Mouse (Mus musculus) cerebellum, postnatal 36 days (tissue): Measurements from ENCODE around the gene Gm49661.

Source experiments
- DNase-seq, 2 experiments: peaks; one replicate each; pipeline ENCODE4 v3.0.0; 2021 to 2022; ENCODE audit warnings: mixed read lengths in 2 of 2

Gm49661 gene

DNA sequence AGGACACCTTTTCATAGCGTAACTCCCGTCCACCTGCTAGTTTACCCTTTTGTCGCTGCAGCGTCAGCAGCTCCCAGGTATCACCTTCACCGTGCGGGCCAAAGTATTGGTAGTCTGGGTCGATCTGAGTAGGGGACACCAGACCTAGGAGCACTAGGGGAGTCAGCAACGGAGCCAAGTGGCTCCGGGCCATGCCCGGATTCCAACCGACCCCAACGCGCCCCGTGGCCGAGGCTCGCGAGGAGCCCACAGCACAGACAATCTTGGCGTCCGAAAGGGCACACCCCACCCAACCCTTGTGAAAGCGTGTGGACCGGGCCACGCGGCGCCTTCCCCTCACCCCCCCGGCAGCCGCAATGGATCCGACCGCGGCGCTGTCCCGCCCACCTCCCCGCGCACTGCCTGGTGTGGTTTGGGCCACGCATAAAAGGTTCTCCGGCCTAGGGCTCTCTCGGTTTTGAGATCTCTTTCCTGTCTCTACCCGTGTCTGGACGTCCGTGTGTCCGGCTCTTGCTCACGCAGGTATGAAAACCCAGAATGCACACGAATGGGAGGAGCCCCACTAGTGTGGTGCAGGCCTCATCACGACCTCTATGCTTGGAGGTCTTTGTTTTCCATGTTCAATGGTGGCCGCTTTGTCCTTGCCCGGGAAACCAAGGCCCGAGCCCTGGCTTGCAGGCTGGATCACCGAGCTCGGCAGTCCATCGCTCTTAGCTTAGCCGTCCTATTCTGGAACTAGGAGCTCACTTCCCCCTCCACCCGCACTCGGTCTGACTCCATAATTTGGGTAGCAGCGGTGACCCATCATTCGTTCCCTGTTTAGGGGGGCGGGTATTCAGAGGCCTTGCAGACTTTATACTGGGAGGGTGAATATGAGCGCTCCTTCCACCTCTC is at the start of gene Gm49661, which contains the start of the genes Prdx2 and Rnaseh2a:
Gm49661 (minus strand) TSS at position 193 of the 894 bp plus-strand sequence.
Prdx2 (plus strand) TSS at position 347 of the 894 bp plus-strand sequence.
Rnaseh2a (minus strand) TSS at position 527 of the 894 bp plus-strand sequence.
- peak; percentile 81 for DNase-seq

DNA sequence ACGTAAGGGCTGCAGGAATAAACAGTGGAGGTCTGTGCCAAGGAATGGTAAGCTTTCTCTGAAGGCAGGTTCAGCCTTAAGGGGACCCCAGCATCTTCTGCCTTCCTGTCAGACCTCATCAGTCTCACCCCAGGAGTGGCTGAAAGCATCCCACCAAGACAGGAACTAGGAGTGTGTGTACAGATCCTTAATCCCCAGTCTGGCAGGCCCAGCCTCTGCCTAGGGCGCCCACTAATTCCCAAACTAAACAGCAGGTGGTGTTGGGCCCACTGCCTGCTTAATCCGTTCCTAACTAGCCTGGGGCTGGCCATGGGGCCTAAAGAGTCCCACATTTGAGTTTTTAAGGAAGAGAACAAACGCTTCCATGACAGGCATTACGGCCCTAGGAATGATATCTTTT is 48.0 kb upstream of the Gm49661 start:
- DNase-seq: no peak

DNA sequence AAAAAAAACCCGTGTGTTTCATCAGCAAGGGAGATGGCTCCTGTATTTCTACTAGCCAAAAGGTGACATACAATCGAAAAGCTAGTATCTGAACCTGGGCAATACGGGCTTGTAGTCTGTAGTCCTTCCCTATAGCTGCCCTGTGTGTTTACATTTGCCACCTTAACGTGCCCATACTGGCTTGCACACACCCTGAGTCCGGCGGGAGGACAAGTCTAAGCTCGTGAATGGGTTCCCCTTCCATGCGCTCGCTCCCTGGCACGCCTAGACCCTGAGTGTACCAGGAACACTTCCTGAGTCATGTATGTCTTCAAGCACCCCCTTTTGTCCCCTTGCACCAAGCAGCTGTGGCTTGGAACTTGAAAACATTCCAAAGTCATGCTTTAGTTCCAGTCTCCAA is 47.5 kb upstream of the Gm49661 start:
- no peak for DNase-seq

DNA sequence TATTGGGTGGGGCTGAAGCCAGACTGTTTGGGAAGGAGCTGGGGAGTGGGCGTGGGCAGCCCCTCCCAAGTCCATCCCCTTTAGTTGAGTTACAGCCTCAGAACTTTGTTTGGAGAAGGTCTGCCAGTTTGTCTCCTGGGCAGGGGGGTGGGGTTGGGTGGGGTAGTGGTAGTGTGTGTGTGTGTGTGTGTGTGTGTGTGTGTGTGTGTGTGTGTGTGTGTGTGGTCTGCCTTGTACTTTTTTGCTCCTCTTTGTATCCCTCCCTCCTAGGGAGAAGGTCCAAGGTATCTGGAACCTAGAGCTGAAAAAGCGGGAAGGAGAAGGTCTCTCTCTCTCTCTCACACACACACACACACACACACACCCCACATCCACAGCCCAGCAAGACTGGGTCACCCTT is 45.2 kb upstream of the Gm49661 start, which contains the start of gene Best2:
Best2 (minus strand) TSS at position 101 of the 400 bp plus-strand sequence.
- DNase-seq: no peak

DNA sequence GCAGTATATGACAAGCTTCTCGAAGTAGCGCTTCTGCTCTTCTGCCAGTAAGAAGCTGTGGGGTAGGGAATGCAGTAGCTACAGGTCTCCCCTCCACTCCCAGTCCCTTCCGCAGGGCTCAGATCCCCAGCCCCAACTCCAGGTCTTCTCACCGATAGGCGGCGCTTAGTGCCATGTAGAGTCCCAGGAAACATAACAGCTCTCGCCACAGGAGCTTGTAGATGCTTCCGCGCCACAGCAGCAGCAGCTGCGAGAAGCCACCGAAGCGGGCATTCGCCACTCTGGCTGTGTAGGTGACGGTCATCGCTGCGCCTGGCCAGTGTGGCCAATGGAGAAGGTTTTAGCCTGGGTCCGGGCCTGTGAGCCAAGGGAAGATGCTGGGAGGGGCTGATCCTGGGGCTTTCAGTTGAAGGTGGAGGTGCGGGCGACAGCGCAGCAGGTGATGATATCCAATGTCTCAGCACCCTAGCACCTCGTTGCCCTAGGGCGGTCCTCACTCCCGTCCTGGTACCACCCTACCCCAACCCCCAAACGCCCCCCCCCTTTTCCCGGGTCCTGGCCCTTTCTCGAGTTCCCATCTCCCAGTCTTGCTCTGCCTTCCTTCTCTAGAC is 44.1 kb upstream of the Gm49661 start:
- DNase-seq: peak; percentile 69 to 70

DNA sequence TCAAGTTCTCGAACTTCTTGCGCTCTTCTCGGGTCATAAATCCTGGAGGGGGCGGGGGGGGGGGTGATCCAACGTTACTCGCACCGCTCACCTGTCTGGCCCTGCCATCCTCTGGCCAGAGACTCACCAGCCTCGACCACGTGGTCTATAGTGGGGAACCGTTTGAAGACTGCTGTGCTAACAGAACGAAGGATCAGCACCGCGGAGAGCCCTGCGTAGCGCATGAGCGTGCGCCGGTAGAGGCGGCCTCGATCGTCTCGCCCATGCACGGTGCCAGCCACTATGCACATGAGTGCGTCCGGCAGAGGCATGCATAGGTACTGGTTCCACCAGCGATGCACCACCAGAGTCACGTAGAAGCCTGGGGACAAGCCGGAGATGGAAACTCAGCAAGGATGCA is 42.0 kb upstream of the Gm49661 start:
- no peak for DNase-seq

DNA sequence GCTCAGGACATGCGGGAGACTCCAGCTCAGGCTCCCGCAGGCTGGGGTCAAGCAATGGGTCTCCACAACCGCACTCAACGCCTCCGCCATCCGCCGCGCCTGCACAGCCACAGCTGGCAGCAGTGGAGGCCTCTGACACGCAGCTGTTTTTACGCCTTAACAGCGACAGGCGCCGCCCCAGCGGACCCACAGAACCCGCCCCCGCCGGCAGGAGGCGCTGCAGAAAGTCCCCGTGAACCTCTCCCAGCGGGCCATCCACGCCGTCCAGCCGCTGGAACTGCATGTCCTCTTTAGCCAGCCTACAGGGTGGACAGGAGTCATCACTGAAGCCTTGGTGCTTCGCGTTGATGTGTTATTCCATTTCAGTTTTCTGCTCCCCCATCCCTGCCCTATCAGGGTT is 38.5 kb upstream of the Gm49661 start:
- no peak for DNase-seq

DNA sequence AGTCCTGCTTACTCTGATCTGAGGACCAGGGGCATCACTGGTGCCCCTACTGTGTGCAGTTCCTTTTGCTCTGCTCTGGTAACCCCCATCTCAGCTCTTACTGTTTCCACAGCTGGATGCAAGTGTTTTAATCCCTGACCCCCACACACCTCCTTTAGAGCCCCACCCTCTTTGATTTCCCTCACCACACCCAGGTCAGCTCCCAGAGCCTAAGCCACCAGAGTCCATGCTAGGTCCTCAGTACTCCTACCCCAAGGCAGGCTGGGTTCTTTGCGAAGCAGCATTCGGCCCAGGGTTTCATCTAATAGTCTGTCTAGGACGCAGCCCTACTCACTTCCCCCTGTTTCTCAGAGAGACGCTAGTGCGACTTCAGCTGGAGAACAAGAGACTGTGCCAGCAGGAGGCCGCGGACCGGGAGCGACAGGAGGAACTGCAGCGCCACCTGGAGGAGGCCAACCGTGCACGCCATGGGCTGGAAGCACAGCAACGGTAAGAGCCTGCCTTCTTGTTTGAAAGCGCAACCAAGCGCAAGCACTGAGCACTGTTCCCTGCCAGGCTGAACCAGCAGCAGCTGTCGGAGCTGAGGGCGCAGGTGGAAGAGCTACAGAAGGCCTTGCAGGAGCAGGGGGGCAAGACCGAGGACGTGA is 28.5 kb upstream of the Gm49661 start:
- DNase-seq: peak; percentile 97

DNA sequence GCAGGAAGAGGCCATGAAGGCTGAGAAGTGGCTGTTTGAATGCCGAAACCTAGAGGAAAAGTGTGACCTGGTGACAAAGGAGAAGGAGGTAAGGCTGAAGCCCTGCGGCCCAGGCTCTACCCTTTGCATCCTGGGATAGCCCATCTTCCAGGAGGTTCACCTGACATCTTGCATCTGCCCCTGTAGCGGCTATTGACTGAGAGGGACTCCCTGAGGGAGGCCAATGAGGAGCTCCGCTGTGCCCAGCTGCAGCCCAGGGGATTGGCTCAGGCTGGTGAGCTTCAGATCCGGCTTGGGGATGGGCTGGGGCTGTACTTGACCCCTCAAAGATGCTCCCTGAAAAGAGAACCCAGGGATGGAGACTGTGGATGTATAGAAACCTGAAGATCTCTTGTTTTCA is 27.7 kb upstream of the Gm49661 start:
- DNase-seq: no peak

DNA sequence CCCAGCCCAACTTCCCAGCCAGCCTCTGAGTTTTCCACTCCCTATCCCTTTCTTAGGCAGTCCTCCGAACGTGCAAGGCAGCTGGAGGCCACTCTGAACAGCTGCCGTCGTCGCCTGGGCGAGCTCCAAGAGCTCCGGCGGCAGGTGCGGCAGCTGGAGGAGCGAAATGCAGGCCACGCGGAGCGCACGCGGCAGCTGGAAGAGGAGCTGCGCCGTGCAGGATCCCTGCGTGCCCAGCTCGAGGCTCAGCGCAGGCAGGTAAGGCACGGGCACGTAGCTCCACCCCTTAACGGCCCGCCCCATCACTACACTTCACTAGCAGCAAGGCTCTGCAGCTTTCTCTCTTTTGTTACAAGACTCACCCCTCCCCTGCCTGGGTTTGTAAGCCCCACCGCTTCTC is 26.4 kb upstream of the Gm49661 start:
- no peak for DNase-seq

DNA sequence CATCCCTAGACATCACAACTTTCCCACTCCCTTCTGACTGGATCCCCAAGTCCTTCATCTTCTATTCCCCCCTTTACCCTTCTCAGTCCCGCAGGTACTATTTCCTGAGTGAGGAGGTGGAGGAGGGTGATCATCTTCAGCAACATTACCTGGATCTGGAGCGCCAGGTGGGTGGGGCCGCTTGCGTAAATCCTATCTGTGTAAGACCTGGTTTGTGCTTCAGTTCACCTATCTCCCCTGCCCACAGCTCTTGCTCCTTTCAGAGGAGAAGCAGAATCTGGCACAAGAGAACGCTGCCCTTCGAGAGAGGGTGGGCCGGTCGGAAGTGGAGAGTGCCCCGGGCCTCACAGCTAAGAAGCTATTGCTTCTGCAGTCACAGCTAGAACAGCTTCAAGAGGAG is 25.1 kb upstream of the Gm49661 start:
- DNase-seq: no peak

DNA sequence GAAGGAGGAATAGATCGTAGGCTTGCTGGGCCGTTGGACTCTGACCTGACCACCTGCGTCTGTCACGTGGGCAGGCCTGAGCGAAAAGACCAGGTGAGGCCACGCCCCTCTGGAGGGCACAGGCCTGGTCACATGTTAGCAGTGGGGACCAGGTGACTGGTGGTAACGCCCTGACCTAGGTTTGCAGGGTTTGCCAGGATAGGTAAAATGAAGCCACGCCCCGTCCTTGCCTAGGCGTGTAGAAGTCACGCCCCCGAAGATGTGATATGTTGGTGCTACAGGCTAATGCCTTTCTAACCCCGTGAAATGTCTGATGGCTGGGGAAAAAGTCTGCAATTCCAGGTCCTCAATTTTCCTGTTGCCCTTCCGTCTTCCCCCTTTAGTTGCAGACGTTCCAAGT is 21.6 kb upstream of the Gm49661 start:
- no peak for DNase-seq

DNA sequence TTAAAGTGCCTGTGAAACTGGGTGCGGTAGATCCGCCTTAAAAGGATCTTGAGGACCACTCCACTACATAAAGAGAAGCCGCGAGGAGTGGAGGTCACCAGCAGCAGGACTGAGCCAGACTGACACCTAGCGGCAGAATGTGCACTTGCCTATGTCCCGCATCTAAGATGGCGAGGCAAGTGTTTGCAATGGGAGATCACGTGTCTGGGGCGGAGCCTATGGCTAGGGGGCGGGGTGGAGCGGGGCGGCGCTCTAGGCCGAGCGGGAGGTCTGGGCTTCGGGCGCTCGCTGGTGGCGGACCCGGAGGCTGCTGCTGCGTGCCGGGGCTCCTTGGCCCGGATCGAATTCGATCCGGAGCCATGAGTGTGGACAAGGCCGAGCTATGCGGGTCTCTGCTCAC is 21.1 kb upstream of the Gm49661 start, which contains the start of gene Hook2:
Hook2 (plus strand) TSS at position 255 of the 400 bp plus-strand sequence.
- peak; percentile 95 to 98 for DNase-seq

DNA sequence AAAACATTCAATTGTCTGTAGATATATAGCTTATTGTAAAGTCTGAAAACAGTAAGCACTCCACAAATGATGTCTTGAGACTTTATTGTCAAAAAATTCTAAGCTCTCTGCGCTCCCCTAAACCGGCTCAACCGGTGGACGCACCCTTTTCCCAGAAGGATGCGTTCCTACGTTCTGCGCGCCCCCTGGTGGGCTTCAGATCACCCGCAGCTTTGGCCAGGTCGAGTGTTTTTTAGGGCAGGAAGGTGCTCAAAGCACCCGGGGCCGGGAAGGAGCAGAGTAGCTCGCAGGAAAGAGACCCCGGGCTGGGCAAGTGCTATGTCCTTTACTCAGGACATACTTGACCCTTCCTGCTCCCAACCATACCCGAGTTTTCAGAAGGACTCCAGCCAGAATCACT is 20.6 kb upstream of the Gm49661 start:
- peak; percentile 90 to 92 for DNase-seq

DNA sequence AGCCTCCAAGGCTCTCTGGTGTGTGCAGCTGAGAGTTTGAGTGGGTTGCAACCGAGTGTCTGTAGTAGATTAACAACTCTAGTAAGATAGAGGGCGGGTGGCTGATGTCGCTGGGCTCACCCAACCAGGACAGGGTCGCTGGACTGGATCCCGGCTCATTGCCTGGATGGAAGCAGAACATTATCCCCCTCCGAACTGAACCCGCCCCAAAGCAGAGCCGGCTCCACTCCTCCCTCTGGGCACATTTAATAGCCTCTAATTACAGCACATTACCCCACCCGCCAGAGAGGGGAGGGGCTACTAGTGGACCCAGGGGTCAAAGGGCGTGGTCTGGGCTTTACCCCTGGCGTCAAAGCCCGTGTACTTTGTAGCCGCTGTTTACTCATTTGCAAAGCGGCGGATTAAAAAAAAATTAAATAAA is 20.1 kb upstream of the Gm49661 start:
- DNase-seq: peak in 1 of 2 experiments; percentile 27

DNA sequence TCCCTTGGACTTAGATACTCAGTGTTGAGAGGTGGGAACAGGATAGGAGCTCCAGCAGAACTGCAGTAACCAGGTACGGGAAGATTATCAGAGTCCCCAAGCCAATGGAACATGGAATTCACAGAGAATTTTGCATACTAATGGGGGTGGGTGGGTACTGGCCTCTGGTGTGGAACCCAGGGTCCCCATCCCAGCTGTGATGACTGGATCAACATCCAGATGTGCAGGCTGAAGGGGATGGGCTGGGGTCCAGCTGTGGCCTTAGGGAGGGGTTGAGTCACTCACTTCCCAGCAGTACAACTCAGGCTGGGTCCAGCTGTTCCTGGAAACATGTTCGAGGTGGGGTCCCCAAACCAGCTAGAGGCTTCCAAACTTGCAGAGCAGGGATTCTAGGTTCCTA is 18.7 kb upstream of the Gm49661 start:
- DNase-seq: no peak

DNA sequence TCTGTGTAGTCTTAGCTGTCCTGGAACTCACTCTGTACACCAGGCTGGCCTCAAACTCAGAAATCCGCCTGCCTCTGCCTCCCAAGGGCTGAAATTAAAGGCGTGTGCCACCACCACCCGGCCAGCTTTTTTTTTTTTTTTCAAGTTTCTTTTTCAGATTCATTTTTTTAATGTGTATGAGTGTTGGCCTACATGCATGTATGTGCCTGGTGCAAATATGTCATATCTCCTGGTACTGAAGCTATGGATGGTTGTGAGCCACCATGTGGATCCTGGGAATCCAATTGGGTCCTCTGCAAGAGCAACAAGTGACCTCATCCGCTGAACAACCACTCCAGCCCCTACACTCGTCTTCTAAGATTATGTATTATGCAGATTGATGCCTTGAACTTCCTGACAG is 18.2 kb upstream of the Gm49661 start:
- no peak for DNase-seq

DNA sequence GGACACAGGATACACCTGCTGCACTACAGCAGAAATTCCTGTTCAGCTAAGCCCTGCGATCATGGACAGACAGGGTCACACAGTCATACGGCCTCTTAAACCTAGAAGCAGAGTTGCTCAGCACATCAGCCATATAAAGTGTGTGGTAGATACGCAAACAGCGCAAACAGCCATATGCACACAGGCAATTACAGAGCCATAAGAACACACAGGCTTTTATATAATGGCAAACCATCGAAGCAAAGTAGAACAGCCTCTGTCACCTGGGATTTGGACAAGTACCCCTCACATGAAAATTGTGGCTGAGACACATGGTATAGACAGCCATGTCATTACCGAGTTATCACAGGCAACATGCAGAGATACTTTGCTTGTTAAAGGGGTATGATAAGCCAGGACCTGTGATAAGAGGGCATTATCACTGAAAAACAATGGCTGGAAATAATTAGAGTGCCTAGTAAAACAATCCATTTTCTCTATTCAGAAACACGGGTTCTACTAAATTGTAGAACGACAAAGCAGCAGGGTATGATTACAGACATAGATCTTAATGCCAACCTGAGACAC is 17.2 kb upstream of the Gm49661 start:
- DNase-seq: no peak

DNA sequence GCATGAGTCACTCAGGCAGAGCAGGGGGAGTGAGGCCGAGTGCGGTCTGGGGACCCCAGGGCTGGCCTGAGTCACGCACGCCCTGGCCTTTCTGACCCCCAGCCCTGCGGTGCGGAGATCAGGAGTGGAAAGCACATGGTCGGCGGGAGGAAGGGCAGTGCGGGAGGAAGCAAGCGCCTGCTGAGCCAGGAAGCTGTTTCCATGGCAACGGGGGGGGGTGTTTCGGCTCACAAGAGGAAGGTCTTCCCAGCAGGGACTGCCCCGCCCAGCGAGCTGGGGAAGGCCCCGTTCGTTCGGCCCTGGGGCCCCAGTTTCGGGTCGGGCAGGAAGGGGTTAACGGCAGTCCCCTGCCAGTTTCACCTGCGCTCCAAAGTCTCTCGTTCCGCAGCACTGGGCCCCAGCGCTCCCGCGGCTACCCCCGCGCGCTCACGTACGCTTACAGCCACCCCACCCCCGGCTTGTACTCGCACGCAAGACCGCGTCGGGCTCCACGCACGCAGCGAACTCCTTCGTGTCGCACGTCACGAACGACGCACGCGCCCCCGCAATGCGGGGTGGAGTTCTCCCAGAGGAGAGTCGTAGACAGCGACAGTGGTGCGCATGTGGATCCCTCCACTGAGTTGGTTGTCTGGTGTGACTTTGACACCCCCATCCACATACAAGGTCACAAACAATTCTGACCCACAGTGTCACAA is 16.6 kb upstream of the Gm49661 start:
- peak; percentile 86 to 91 for DNase-seq

DNA sequence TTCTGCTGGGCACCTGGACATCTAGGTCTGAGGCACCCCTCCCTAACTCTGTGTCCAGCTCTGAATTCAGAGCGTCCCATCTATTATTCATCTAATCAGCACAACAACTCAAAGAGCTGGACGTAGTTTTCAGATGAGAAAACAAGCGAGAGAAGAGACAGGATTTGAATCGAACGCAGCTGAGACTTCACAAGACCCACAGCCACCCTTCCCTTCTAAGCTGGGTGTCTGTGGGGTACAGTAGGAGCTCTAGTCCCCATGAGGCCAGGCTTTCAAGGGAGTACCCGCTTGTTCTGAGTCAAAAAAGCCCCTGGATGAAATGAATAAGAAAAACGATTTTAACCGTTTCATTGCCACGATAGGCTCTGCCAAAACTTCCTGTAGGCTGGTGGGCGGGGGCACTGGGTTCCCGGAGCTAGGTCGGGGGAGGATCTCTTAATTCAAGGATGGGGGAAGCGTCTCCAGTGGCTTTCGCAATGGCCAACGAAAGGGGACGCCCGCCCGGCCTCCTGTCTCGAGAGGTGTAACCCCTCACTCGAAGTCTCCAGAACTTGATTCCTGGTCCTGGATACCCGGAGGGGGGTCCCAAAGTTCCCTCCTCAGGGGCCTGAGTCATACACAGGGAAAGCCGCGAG is 15.9 kb upstream of the Gm49661 start:
- DNase-seq: no peak

DNA sequence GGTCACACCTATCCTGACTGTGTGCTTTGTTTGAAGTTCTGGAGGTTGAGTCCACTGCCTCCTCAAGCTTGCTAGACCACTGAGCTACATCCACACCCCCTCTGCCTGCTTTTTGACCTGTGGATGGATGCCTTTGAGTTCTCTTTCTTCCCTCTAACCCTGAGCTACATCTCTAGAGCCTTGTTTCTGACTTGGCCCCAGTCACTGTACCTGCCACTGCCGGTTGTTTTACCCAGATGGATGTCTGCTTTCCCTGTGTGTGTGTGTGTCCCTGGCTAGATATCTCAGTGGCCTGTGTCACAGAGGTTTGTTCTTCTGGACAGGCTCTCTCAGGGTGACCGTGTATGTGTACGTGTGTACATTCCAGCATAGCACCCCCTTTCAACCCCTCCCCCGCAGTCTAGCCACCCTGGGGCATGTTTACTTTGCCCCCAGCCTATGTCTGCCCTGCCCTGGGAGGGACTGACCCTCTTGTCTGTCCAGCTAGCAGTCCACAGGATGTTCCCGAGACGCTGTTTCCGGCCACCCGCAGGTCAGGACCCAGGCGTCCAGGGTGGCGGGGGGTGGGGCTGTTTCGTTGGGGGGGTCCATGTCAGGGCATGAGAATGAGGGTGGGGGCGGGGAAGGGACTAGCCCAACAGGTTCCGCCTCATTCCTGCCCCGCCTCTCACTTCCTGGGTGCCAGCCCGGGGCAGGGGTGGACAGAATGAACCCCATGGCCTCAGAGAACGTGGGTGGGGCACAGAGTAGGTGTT is 15.2 kb upstream of the Gm49661 start:
- no peak for DNase-seq
